Mouse (Mus musculus) hindbrain, embryonic 16.5 days (tissue): ENCODE data around the gene Drp2. TPM values are rescaled to one million over a fixed set of nuclear protein-coding genes. Genes with fewer than 3 reads are reported as not detected.

Experiments
- ATAC-seq: fragments of 200-750 bp; cut with Nextera tagmentation; 2 replicates; pipeline ENCODE4 v1.8.0; 2017; ENCODE audit warnings: moderate TSS enrichment, moderate library complexity
- H3K27ac ChIP-seq: fragments of 300-500 bp; sonication (generic); 2 replicates; pipeline ENCODE4 v1.5.1; 2014; ENCODE audit warnings: low read depth, mild to moderate bottlenecking, control low read depth, low read length, moderate library complexity
- H3K27me3 ChIP-seq: fragments of 300-500 bp; sonication (generic); replicated peaks from 2 replicates; pipeline ENCODE4 v1.6.1; 2014; ENCODE audit warnings: low read length; ENCODE audit not compliant: control insufficient read depth, insufficient read depth
- H3K36me3 ChIP-seq: fragments of 300-500 bp; sonication (generic); 2 replicates; pipeline ENCODE4 v1.6.1; 2014; ENCODE audit warnings: mild to moderate bottlenecking, low read length, moderate library complexity, mixed read lengths; ENCODE audit not compliant: control insufficient read depth, insufficient read depth
- H3K4me1 ChIP-seq: fragments of 300-500 bp; sonication (generic); 2 replicates; pipeline ENCODE4 v1.6.1; 2014; ENCODE audit warnings: low read depth, low read length; ENCODE audit not compliant: control insufficient read depth, insufficient read depth
- H3K4me2 ChIP-seq: fragments of 300-500 bp; sonication (generic); 2 replicates; pipeline ENCODE4 v1.6.1; 2014; ENCODE audit warnings: mild to moderate bottlenecking, low read length, control low read depth, moderate library complexity
- H3K4me3 ChIP-seq: fragments of 300-500 bp; sonication (generic); 2 replicates; pipeline ENCODE4 v1.5.1; 2014; ENCODE audit warnings: mild to moderate bottlenecking, low read length, control low read depth, moderate library complexity
- H3K9ac ChIP-seq: fragments of 300-500 bp; sonication (generic); 2 replicates; pipeline ENCODE4 v1.6.1; 2014; ENCODE audit warnings: low read depth, mild to moderate bottlenecking, control low read depth, low read length, moderate library complexity
- H3K9me3 ChIP-seq: fragments of 300-500 bp; sonication (generic); 2 replicates; pipeline ENCODE4 v1.6.1; 2014; ENCODE audit warnings: mild to moderate bottlenecking, low read length, moderate library complexity; ENCODE audit not compliant: control insufficient read depth
- WGBS: fragments of 180-500 bp; shearing (Covaris S2); extraction: QIAGEN DNeasy Blood & Tissue Kit; methylation state at CpG from one replicate; pipeline ENCODE4 v1.1.7; 2014; 5-methylcytosine and 5-hydroxymethylcytosine counted together
- polyA plus RNA-seq: library from polyadenylated mRNA; unstranded; fragments of >200 nt; fragmentation: Nextera tagmentation; extraction: Ambion mirVana; gene quantifications from 2 replicates; pipeline ENCODE4 v1.2.1, GENCODE M21; 2015

Gene Drp2
- polyA plus RNA-seq, 1 experiment from 2014 or later, result 15.4 TPM

- no peaks in the 10 kb centered on the region for H3K27me3 ChIP-seq
- H3K9me3 ChIP-seq, result peaks cover 14% of the 10 kb centered on the region
- H3K4me1 ChIP-seq, result no peaks in the 10 kb centered on the region
- no peak within 1 kb of the TSS for H3K4me2 ChIP-seq
- WGBS, result 88% methylated on average over 25 of the region's 25 CpGs
- H3K27ac ChIP-seq, result no peak within 1 kb of the TSS
- no peak within 1 kb of the TSS for H3K4me3 ChIP-seq
- no peak within 1 kb of the TSS for H3K9ac ChIP-seq
- no peak for ATAC-seq
- no peaks in the 10 kb centered on the region for H3K36me3 ChIP-seq
Observed at GRCm38 (mm10) chrX:134476290-134476689, 71.9 kb downstream of the Drp2 start, which contains the start of gene Taf7l. Gene Taf7l (minus strand): TSS chrX:134476490.

GRCm38 (mm10) chrX:134481720-134482119 is 77.4 kb downstream of the Drp2 start:
- no peak for ATAC-seq
- Histone ChIP-seq H3K4me2 (no peak overlapping the region), H3K9me3 (peaks cover 2% of the 10 kb centered on the region; the same call in 1 of the 2 replicates), H3K4me1 (no peaks in the 10 kb centered on the region), H3K27me3 (no peaks in the 10 kb centered on the region), H3K36me3 (no peaks in the 10 kb centered on the region), H3K9ac (no peak overlapping the region), H3K27ac (no peak overlapping the region), H3K4me3 (no peak overlapping the region)
- 74% methylated on average over 3 of the region's 3 CpGs for WGBS

- H3K4me2 ChIP-seq, result no peak overlapping the region
Observed at GRCm38 (mm10) chrX:134500651-134501050, 96.3 kb downstream of the Drp2 start.

More at GRCm38 (mm10) chrX:134500651-134501050, 96.3 kb downstream of the Drp2 start:
- Histone ChIP-seq H3K4me3 (no peak overlapping the region), H3K4me1 (no peaks in the 10 kb centered on the region), H3K27ac (no peak overlapping the region), H3K9ac (no peak overlapping the region), H3K27me3 (no peaks in the 10 kb centered on the region), H3K36me3 (no peaks in the 10 kb centered on the region), H3K9me3 (no peaks in the 10 kb centered on the region)
- ATAC-seq, result no peak
- WGBS, result 89% methylated on average over 8 of the region's 8 CpGs

Other genes starting within 250 kb of the Drp2 start
- gene Xkrx, start 242.5 kb upstream of the Drp2 start, polyA plus RNA-seq, result 0.95 and 1.1 TPM in 2 replicates
- gene Arl13a, start 217.1 kb upstream of the Drp2 start, polyA plus RNA-seq, result not detected in 2 replicates
- 0.15 and 0.36 TPM in 2 replicates for gene Nox1, start 182.6 kb upstream of the Drp2 start, polyA plus RNA-seq
- 7.5 and 8.2 TPM in 2 replicates for gene Trmt2b, start 127.6 kb upstream of the Drp2 start, polyA plus RNA-seq
- gene Tmem35a, start 109.3 kb upstream of the Drp2 start, polyA plus RNA-seq, result 117 and 126 TPM in 2 replicates
- gene Cenpi, start 96.5 kb upstream of the Drp2 start, polyA plus RNA-seq, result 6.9 and 7.7 TPM in 2 replicates
- gene Taf7l, start 71.9 kb downstream of the Drp2 start, polyA plus RNA-seq, result 0.08 and 0.21 TPM in 2 replicates
- gene Timm8a1, start 137.3 kb downstream of the Drp2 start, polyA plus RNA-seq, result 48.0 and 53.0 TPM in 2 replicates
- 0.48 and 0.51 TPM in 2 replicates for gene Btk, start 179.0 kb downstream of the Drp2 start, polyA plus RNA-seq
- gene Rpl36a, start 181.1 kb downstream of the Drp2 start, polyA plus RNA-seq, result 142 and 149 TPM in 2 replicates
- gene Gla, start 196.6 kb downstream of the Drp2 start, polyA plus RNA-seq, result 3.9 and 4.7 TPM in 2 replicates
- gene Hnrnph2, start 196.6 kb downstream of the Drp2 start, polyA plus RNA-seq, result 140 and 141 TPM in 2 replicates